Mouse (Mus musculus): ENCODE measurements at regions not wholly inside any gene's neighbourhood (a gene's known extent, or its start where the extent isn't known, plus 50 kb on each side); places are given as distances from the start of the nearest gene placed in this dataset.

GRCm38 (mm10) chr1:36001821-36002220 is 66.4 kb upstream of the Hs6st1 start:
- no peak overlapping the region for H3K4me3 ChIP-seq
- H3K36me3 ChIP-seq, result no peaks in the 10 kb centered on the region
- H3K4me1 ChIP-seq, result peaks cover 7% of the 10 kb centered on the region; the same call in 1 of the 2 replicates
- 71% methylated on average over 1 of the region's 1 CpGs for WGBS
- no peak for ATAC-seq (ENCODE audit: insufficient number of reproducible peaks, low FRiP score, low TSS enrichment, low read depth)
- no peak overlapping the region for H3K4me2 ChIP-seq
- no peak overlapping the region for H3K27ac ChIP-seq
- no peak overlapping the region for H3K9ac ChIP-seq
- H3K9me3 ChIP-seq, result no peaks in the 10 kb centered on the region
- no peaks in the 10 kb centered on the region for H3K27me3 ChIP-seq

DNA sequence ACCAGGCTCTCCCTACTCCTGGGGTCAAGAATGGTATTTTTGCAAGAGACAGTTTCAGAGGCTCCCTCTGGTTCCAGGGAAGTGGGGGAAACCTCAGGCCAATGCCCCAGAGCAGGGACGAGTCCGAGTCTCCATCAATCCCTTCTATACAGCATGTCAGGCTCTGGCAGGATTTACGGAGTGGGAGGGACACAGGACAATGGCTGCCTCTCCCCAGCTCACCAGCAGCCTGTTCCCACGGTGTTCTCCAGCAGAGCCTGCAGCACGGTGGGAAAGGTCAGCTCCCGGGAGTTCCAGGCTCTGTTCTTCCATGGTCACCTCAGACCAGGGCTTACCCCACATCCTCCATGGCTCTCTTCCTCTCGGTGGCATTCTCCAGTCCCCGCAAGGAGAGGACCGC is 64.6 kb upstream of the Hs6st1 start:
- no peak overlapping the region for H3K9ac ChIP-seq
- H3K27ac ChIP-seq, result no peak overlapping the region
- H3K36me3 ChIP-seq, result no peaks in the 10 kb centered on the region
- H3K9me3 ChIP-seq, result no peaks in the 10 kb centered on the region
- no peak overlapping the region for H3K4me3 ChIP-seq
- 37% methylated on average over 9 of the region's 9 CpGs for WGBS
- no peaks in the 10 kb centered on the region for H3K27me3 ChIP-seq
- ATAC-seq (ENCODE audit: insufficient number of reproducible peaks, low FRiP score, low TSS enrichment, low read depth), result no peak
- no peak overlapping the region for H3K4me2 ChIP-seq
- peaks cover 12% of the 10 kb centered on the region; the same call in 1 of the 2 replicates for H3K4me1 ChIP-seq

DNA sequence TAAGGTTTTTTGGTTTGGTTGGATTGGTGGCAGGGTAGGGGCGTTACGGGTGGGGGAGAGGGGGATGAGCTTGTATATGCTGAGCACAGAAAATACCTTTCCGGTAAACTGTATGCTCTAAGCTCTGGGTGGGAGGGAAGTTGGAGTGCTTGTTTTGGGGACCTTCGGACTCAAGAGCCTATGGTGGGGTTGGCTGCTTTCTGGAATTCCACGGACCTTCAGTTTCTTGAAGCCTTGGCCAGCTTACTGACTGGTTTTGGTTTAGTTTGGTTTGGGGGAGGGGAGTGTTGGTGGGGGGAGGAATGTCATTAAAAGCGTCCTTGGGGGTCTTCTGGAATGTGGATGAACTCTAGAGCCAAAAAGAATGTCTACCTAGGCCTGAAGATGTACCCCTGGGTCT is 59.6 kb upstream of the Hs6st1 start:
- H3K9me3 ChIP-seq, result no peaks in the 10 kb centered on the region
- H3K4me2 ChIP-seq, result no peak overlapping the region
- no peaks in the 10 kb centered on the region for H3K27me3 ChIP-seq
- peaks cover 16% of the 10 kb centered on the region for H3K4me1 ChIP-seq
- H3K4me3 ChIP-seq, result no peak overlapping the region
- H3K36me3 ChIP-seq, result no peaks in the 10 kb centered on the region
- no peak for ATAC-seq (ENCODE audit: insufficient number of reproducible peaks, low FRiP score, low TSS enrichment, low read depth)
- H3K27ac ChIP-seq, result peak overlapping the region; percentile 55; the same call in 1 of the 2 replicates
- H3K9ac ChIP-seq, result no peak overlapping the region
- 79% methylated on average over 6 of the region's 6 CpGs for WGBS

- no peak for ATAC-seq (ENCODE audit: insufficient number of reproducible peaks, low FRiP score, low TSS enrichment, low read depth)
- H3K36me3 ChIP-seq, result no peaks in the 10 kb centered on the region
- WGBS, result 27% methylated on average over 6 of the region's 6 CpGs
- H3K4me3 ChIP-seq, result no peak overlapping the region
- no peaks in the 10 kb centered on the region for H3K27me3 ChIP-seq
- H3K9me3 ChIP-seq, result no peaks in the 10 kb centered on the region
- H3K27ac ChIP-seq, result peak overlapping the region; percentile 55
- H3K9ac ChIP-seq, result no peak overlapping the region
- peaks cover 19% of the 10 kb centered on the region for H3K4me1 ChIP-seq
- H3K4me2 ChIP-seq, result no peak overlapping the region
Measured at GRCm38 (mm10) chr1:36009010-36009619, 59.1 kb upstream of the Hs6st1 start.

DNA sequence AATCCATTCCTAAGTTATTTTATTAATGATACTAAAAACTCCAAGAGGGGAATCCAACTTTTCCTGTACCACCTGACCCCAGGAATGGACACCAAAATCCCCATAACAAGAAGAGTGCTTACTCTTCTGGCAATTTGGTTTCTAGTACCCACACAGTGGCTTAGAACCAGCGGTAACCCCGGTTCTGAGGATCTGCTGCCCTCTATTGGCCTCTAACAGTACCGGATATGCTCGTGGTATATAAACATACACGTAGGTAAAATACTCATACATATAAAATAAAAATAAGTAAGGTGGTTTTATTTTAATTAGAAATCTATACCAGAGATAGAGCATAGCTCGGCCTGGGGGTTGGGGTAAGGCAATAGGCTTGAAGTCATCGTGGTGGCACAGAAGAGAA is 58.0 kb upstream of the Hs6st1 start:
- Histone ChIP-seq H3K4me1 (peaks cover 19% of the 10 kb centered on the region), H3K4me2 (no peak overlapping the region), H3K36me3 (no peaks in the 10 kb centered on the region), H3K9me3 (no peaks in the 10 kb centered on the region), H3K4me3 (no peak overlapping the region), H3K9ac (no peak overlapping the region), H3K27ac (no peak overlapping the region), H3K27me3 (no peaks in the 10 kb centered on the region)
- no peak for ATAC-seq (ENCODE audit: insufficient number of reproducible peaks, low FRiP score, low TSS enrichment, low read depth)
- 86% methylated on average over 7 of the region's 7 CpGs for whole genome bisulfite sequencing

DNA sequence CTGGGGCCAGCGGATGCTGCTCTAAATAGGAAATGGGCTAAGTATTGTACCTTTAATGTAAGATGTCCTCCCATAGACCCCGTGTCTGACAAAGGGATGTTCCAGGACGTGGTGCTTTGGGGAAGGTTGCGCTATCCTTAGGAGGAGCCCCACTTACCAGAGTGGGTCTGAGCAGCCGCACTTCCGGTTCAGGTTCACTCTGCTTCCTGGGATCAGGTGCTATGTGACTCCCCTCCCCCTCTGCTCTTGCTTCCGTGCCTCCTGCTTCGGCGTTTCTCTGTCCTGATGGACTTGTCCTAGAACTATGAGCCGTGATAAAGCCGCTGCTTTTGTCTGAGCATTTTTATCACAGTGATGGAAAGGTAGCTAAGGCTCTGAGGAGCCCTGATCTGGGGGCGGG is 57.4 kb upstream of the Hs6st1 start:
- no peak for ATAC-seq (ENCODE audit: insufficient number of reproducible peaks, low FRiP score, low TSS enrichment, low read depth)
- H3K27me3 ChIP-seq, result no peaks in the 10 kb centered on the region
- peaks cover 19% of the 10 kb centered on the region for H3K4me1 ChIP-seq
- no peak overlapping the region for H3K9ac ChIP-seq
- H3K36me3 ChIP-seq, result no peaks in the 10 kb centered on the region
- no peak overlapping the region for H3K4me3 ChIP-seq
- H3K27ac ChIP-seq, result no peak overlapping the region
- no peaks in the 10 kb centered on the region for H3K9me3 ChIP-seq
- 82% methylated on average over 12 of the region's 12 CpGs for WGBS
- H3K4me2 ChIP-seq, result no peak overlapping the region

- Histone ChIP-seq H3K27ac (no peak overlapping the region), H3K4me1 (peaks cover 26% of the 10 kb centered on the region), H3K9ac (no peak overlapping the region), H3K27me3 (no peaks in the 10 kb centered on the region), H3K4me2 (no peak overlapping the region), H3K9me3 (no peaks in the 10 kb centered on the region), H3K36me3 (no peaks in the 10 kb centered on the region), H3K4me3 (no peak overlapping the region)
- 72% methylated on average over 9 of the region's 9 CpGs for WGBS
- no peak for ATAC-seq (ENCODE audit: insufficient number of reproducible peaks, low FRiP score, low TSS enrichment, low read depth)
Measured at GRCm38 (mm10) chr1:36012081-36012765, 56.0 kb upstream of the Hs6st1 start.

DNA sequence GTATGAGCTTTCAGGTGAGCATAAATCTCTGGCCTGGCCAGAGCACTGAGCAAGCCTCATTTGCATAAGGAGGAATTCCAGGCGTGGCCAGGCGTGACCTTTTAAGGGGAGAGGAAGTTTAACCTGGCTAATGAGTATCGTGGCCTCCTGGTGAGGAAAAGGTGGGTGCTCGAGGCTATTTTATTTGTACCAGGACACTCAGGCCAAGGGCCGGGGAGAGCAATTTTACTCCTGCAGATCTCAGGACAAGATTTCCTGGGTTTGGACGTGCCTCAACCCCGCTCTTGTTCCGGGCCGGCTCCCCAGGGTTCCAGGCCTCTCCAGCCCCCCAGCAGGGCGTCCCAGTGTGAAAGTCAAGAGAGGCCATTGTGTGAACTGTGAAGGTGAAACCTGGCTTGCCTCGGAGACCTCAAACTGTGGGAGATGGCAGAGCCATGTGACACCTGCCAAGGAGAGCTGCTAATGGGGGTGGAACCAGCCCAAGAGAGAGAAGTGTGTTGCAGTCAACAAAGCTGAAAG is 54.3 kb upstream of the Hs6st1 start:
- Histone ChIP-seq H3K9ac (no peak overlapping the region), H3K9me3 (no peaks in the 10 kb centered on the region), H3K4me1 (peaks cover 35% of the 10 kb centered on the region), H3K4me3 (no peak overlapping the region), H3K27me3 (no peaks in the 10 kb centered on the region), H3K27ac (no peak overlapping the region), H3K36me3 (no peaks in the 10 kb centered on the region), H3K4me2 (no peak overlapping the region)
- ATAC-seq (ENCODE audit: insufficient number of reproducible peaks, low FRiP score, low TSS enrichment, low read depth), result no peak
- WGBS, result 36% methylated on average over 11 of the region's 11 CpGs

DNA sequence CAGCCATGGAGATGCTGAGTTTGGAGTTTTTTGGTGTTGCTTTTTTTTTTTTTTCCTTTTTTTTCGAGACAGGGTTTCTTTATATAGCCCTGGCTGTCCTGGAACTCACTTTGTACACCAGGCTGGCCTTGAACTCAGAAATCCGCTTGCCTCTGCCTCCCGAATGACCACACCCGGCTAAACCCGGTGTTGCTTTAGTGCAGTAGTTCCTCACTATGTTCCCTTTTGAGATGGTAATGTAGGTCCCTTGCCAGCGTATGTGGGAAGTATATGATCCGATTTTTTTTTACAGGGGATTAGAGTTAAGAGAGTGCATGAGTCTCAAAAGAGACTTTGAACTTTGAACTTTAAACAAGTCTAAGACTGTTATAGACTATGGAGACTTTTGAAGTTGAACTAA is 53.8 kb upstream of the Hs6st1 start:
- Histone ChIP-seq H3K4me3 (no peak overlapping the region), H3K27me3 (no peaks in the 10 kb centered on the region), H3K9ac (no peak overlapping the region), H3K4me2 (no peak overlapping the region), H3K9me3 (no peaks in the 10 kb centered on the region), H3K27ac (no peak overlapping the region), H3K36me3 (no peaks in the 10 kb centered on the region), H3K4me1 (peaks cover 34% of the 10 kb centered on the region)
- WGBS, result 67% methylated on average over 7 of the region's 7 CpGs
- ATAC-seq (ENCODE audit: insufficient number of reproducible peaks, low FRiP score, low TSS enrichment, low read depth), result no peak

DNA sequence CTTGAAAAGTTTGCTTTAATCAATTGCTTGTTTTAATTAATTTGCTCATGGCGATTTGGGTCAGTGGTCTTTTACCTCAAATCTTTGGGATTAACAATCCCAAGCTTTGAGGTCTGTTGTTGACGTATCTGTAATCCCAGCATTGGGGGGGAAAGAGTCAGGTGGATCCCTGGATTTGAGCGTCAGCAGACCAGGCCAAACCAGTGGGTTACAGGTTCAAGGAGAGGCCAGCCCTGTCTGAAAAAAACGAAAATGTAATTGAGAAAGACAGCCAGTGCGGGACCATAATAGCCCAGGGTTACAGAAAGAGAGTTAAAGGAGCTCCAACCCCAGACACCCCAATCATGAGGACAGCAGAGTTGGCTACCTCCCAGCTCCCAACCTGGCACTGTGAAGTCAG is 53.0 kb upstream of the Hs6st1 start:
- no peaks in the 10 kb centered on the region for H3K27me3 ChIP-seq
- no peak overlapping the region for H3K27ac ChIP-seq
- no peaks in the 10 kb centered on the region for H3K9me3 ChIP-seq
- 86% methylated on average over 5 of the region's 5 CpGs for WGBS
- no peak overlapping the region for H3K9ac ChIP-seq
- peaks cover 34% of the 10 kb centered on the region for H3K4me1 ChIP-seq
- no peak for ATAC-seq (ENCODE audit: insufficient number of reproducible peaks, low FRiP score, low TSS enrichment, low read depth)
- H3K4me2 ChIP-seq, result no peak overlapping the region
- no peak overlapping the region for H3K4me3 ChIP-seq
- no peaks in the 10 kb centered on the region for H3K36me3 ChIP-seq

GRCm38 (mm10) chr1:36016566-36016965 is 51.6 kb upstream of the Hs6st1 start:
- Histone ChIP-seq H3K27ac (0 out of 2 replicates have a peak overlapping the region, but pooled peaks have one; percentile 69), H3K4me2 (peak overlapping the region; percentile 27)

GRCm38 (mm10) chr1:36017061-36017461 is 51.1 kb upstream of the Hs6st1 start:
- Histone ChIP-seq H3K27ac (peak overlapping the region; percentile 69), H3K9ac (no peak overlapping the region), H3K4me1 (peaks cover 34% of the 10 kb centered on the region), H3K9me3 (no peaks in the 10 kb centered on the region), H3K36me3 (no peaks in the 10 kb centered on the region), H3K4me2 (peak overlapping the region; percentile 27), H3K27me3 (no peaks in the 10 kb centered on the region), H3K4me3 (no peak overlapping the region)
- 4% methylated on average over 7 of the region's 7 CpGs for WGBS
- ATAC-seq (ENCODE audit: insufficient number of reproducible peaks, low FRiP score, low TSS enrichment, low read depth), result peak; percentile 75

More at GRCm38 (mm10) chr1:36016566-36016965, 51.6 kb upstream of the Hs6st1 start:
- H3K9ac ChIP-seq, result no peak overlapping the region
- H3K4me1 ChIP-seq, result peaks cover 34% of the 10 kb centered on the region
- H3K27me3 ChIP-seq, result no peaks in the 10 kb centered on the region
- WGBS, result 41% methylated on average over 3 of the region's 4 CpGs
- no peaks in the 10 kb centered on the region for H3K9me3 ChIP-seq
- no peak overlapping the region for H3K4me3 ChIP-seq
- ATAC-seq (ENCODE audit: insufficient number of reproducible peaks, low FRiP score, low TSS enrichment, low read depth), result no peak
- no peaks in the 10 kb centered on the region for H3K36me3 ChIP-seq
